Mouse (Mus musculus) liver, embryonic 14.5 days (tissue): Measurements from ENCODE around the gene Chst12.

Experiments used
- CTCF ChIP-seq: IDR thresholded peaks from 2 replicates; pipeline ENCODE4 v1.5.1; 2016; ENCODE audit warnings: antibody characterized with exemption, low read depth, control low read depth
- EP300 ChIP-seq: IDR thresholded peaks from 2 replicates; pipeline ENCODE4 v1.6.1; 2016; ENCODE audit warnings: antibody characterized with exemption, low read depth

GRCm38 (mm10) chr5:140542811-140543575 is 37.6 kb downstream of the Chst12 start:
- TF ChIP-seq CTCF: no peak
- TF ChIP-seq EP300: no peak
